Mouse (Mus musculus): ENCODE data around the gene Arhgap32.
"Not testable (repeated sequence)": the region's sequence is repeated elsewhere in the genome, so short reads cannot be mapped to it uniquely, and the experiment has no call there.

Arhgap32 gene
- long read RNA-seq, experiment 1 = 0 reads
- long read RNA-seq, experiment 2, partial matches to known transcripts = 0 of 1 reads
- long read RNA-seq, experiment 2, other reads (novel, unspliced or antisense) = 1 of 1 reads

GRCm38 (mm10) chr9:32115786-32116185 is at the start of gene Arhgap32:
Arhgap32 (plus strand) TSS chr9:32116136.
- intact Hi-C loops (cut with DNase I) = no loop called here

- intact Hi-C loops (cut with DNase I) = no loop called here
These were observed 43.2 kb upstream of the Arhgap32 start for GRCm38 (mm10) chr9:32072778-32073177.

GRCm38 (mm10) chr9:32088106-32088776 is 27.7 kb upstream of the Arhgap32 start:
- intact Hi-C loops (cut with DNase I) = no loop called here

- intact Hi-C loops (cut with DNase I) = no loop called here
These were observed 27.1 kb upstream of the Arhgap32 start for GRCm38 (mm10) chr9:32088882-32089281.

GRCm38 (mm10) chr9:32093456-32093855 is 22.5 kb upstream of the Arhgap32 start:
- intact Hi-C loops (cut with DNase I) = no loop called here

DNA sequence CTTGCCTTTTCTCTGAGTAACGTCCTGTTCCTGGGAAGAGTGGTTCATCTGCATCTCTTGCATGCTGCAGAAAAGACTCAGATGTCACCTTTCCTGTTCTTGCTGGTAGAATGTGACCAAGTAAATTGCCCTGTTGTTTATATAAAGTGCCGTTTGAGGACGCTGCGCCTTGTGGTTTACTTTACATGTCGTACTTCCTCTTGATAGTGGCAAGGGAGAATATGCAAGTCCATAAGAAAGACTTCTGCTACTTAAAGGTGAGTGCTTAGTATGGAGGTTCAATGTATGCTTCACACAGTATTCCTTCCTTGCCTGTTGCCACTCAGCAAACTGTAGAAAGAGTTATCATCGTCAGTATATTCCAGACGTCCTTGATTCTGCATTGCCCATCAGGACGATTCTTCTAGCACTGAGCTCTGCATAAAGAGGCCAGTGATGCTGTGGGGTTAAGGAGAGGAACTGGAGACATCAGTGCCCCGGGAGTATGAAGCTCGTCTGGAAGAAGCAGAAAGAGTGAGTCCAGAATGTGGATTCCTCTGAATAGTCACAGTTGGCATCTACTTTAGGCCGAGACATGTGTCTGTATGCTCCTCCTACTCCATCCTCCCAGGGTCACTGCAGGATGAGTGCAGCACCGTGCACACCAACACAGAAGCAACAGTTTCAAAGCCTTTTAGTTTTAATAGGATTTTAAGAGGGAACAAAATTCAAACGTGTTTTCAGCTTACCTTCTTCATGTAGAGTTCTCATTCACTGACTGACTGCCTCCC is 21.4 kb upstream of the Arhgap32 start:
- intact Hi-C loops (cut with DNase I) = no loop called here

GRCm38 (mm10) chr9:32095511-32095910 is 20.4 kb upstream of the Arhgap32 start:
- intact Hi-C loops (cut with DNase I) = no loop called here

DNA sequence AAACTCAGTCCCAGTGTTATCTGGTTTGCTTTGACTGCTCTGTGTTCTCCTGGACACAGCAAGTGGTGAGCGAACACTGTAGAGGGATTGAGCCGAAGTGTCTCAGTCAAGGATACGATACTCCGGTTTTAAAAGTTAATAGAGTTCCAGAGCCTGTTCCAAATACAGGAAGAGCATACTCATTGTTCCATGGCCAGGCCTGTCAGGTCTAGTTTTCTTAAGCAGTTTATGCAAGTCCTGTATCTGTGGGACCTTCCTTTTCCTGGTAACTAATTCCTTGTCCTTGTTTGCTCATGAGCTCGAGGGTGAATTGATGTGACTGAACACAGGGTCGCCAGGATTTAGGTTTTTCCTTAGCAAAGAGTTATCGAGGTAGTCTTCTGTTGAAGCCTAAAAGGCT is 19.4 kb upstream of the Arhgap32 start:
- intact Hi-C loops (cut with DNase I) = no loop called here

DNA sequence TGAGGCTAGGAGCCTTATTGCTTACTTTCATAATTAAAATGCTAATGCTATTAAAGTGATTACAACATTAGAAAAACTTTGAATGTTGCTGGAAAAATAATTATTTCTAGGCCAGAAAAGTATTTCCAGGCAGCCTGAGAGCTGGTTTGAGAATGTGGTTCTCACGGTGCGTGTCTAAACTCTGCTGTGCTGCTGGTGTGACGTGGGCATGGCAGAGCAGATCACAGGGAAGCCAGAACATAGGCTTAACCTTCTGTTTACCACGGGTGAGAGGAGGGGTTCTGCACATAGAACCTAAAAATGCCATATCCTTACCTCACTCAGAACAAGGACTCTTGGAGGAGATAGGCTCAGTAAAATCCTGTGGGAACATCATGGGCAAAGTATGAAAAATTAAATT is 18.8 kb upstream of the Arhgap32 start:
- intact Hi-C loops (cut with DNase I) = no loop called here

DNA sequence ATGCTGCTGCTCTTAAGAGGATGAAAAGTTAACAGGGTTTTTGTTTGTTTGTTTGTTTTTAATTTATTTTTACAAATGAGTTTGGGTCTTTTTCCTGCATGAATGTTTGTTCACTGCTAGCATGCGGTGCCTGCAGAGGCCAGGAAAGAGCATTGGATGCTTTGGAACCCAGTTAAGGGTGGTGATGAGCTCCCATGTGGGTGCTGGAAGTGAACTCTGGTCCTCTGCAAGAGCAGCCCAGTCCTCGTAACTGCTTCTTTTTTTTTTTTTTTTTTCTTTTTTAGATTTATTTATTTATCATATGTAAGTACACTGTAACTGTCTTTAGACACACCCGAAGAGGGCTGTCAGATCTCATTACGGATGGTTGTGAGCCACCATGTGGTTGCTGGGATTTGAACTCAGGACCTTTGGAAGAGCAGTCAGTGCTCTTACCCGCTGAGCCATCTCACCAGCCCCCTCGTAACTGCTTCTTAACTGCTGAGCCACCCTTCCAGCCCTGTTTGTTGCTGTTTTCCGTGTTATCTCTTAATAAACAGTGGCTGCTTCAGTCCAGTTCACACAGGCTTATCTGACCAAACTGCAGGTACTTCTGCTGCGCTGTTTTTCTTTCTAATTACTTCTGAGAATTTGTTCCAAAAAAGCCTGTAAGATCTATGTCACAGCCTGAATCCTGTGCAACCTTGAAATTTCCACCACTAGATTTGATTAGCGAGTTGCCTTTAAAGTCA is 17.3 kb upstream of the Arhgap32 start:
- intact Hi-C loops (cut with DNase I) = no loop called here

- intact Hi-C loops (cut with DNase I) = no loop called here
These were observed 15.4 kb upstream of the Arhgap32 start for GRCm38 (mm10) chr9:32100561-32100960.

DNA sequence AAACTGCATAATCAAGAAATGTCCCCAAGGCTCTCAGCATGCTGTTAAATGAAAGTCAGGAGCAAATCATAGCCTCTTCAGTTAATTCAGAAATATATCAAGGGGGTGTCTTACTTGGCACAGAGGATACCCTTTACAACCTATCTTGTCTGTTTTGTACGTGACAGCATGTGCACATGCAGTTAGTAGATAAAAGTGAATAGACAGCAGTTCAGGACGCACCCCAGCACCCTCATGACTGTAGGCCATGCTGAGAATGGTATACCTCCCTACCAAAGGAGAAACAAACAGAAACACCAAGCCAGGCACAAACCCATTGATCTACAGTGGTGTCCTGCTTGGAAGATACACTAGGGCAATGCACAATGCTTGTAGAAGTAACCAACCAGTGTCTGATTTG is 14.4 kb upstream of the Arhgap32 start:
- intact Hi-C loops (cut with DNase I) = no loop called here

DNA sequence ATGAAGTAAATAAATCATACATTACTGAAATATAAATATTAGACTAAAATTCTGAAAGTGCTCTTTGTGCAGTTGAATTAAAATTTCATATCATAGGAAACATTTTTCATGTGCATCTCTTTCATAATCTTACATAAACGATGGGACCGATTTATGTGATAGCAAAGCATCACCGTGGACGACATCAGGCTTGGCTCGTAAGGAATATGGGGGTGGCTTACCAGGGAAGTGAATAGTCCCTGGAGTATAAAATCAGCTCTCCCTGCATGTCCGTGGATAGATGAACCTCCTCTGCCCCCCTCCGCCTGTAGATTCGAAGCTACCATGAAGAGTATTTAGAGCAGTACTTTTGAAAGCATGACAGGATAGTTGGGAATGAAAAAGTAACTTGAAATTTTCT is 11.3 kb upstream of the Arhgap32 start:
- intact Hi-C loops (cut with DNase I) = no loop called here

DNA sequence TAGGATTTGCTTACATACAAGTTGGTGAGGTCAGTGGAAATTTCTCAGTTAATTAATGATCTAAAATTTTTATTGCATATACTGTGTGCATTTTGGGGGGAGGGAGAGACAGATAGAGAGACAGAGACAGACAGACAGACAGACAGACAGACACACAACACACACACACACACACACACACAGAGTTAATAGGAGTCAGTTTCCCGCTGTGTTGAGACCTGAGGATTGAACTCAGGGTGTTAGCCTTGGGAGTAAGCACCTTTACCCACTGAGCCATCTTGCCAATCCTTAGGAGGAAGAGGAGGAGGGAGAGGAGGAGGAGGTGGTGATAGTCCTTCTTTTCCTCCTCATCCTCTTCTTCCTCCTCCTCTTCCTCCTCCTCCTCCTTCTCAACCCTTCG is 5.6 kb upstream of the Arhgap32 start:
- intact Hi-C loops (cut with DNase I) = no loop called here

- intact Hi-C loops (cut with DNase I) = no loop called here
These were observed 336 bp downstream of the Arhgap32 start for GRCm38 (mm10) chr9:32116272-32116671.

DNA sequence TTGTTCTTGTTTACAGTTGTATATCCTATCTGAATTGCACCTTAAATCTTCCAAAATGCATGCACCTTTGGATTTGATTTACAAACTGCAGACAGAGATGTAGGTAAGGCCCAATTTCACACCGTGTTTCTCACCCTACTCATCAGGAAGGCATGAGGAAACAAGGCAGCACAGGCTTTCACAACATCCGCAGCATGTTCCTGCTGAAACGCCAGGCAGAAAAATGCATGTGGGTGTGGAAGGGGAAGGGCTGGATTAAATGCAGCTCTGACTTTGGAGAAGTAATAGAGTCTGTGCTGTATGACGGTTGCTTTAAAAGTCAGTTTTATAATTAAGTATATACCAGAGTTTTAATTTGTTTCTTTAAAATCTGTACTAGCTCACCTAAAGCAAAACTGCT is 1.9 kb downstream of the Arhgap32 start:
- intact Hi-C loops (cut with DNase I) = no loop called here

DNA sequence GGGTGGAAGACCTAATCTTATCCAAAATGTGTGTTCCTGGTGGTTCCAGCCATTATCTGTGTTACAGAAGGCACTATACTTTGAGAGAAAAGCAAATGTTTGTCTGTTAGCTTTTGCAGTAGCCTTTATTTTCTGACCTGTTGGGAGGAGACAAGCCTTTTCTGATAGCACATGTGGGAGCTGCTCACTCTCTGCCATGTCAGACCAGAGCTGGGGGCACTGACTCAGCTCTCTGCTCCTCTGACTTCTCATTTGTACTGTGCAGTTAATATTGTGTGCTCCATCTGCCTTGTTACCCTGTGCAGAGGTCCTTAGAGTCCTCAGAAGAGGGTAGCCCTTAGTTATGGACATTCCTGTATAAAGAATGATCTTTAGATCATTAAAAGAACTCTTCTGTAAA is 2.5 kb downstream of the Arhgap32 start:
- intact Hi-C loops (cut with DNase I) = no loop called here

GRCm38 (mm10) chr9:32119586-32119985 is 3.6 kb downstream of the Arhgap32 start:
- intact Hi-C loops (cut with DNase I) = no loop called here

DNA sequence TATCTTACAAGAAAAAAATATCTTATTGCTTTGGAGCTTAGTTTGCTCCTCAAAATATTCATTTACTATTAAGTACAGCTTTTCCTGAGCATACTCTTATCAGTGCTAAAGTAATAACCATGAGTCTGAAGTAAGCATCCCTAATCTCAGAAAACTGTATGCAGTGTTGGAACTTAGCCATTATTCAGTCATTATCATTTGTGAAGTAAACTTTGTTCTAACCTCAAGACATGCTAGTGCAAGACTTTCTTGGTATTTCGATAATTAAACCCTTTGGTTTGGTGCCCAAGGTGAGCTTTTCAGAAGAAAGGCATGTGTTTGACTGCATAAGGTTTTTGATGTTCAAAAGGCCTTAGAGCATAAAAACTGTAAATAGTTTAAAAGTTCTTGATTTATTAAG is 4.2 kb downstream of the Arhgap32 start:
- intact Hi-C loops (cut with DNase I) = no loop called here

DNA sequence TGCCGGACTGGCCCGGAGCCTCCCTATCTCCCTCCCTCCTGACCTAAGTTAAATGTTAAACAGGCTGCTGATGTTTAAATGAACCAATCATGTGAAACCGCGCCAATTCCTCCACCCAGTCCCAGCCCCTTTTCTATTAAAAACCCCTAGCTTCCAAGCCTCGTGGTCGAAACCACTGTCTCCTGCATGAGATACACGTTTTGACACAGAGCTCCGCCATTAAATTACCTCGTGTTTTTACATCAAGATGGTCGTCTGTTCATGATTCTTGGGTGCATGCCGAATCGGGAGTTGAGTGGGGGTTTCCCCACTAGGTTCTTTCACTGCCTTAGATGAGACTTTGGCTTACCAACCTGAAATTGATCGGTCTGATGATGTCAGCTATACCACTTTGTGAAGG is 5.3 kb downstream of the Arhgap32 start:
- intact Hi-C loops (cut with DNase I) = not testable (repeated sequence)

DNA sequence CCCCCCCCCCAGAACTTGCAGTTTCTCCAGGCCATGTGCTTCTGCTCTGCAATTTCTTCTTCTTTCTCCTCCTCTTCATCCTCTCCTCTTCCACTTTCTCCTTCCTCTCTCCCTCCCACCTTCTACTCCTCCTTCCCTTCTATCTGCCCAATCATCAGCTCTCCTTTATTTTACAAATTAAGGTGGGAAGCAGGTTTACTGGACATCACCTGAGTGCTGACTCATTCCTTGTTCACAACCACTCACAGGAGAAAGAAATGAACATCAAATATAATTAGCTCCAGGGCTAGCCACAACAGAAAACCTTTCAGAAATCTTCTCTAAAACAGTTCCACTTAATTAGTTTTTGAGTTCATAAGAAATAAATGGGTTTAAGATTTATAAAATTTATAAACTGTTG is 20.3 kb downstream of the Arhgap32 start:
- intact Hi-C loops (cut with DNase I) = no loop called here

GRCm38 (mm10) chr9:32136680-32137295 is 20.9 kb downstream of the Arhgap32 start:
- intact Hi-C loops (cut with DNase I) = no loop called here
